Mouse (Mus musculus): Measurements from ENCODE around the gene Kbtbd13. TPM values are rescaled to one million over a fixed set of nuclear protein-coding genes. Genes with fewer than 3 reads are reported as not detected.

Gene Kbtbd13
- polyA plus RNA-seq (2014; fragmentation: Nextera tagmentation; extraction: Ambion mirVana): 0.16 and 0.36 TPM in 2 replicates

DNA sequence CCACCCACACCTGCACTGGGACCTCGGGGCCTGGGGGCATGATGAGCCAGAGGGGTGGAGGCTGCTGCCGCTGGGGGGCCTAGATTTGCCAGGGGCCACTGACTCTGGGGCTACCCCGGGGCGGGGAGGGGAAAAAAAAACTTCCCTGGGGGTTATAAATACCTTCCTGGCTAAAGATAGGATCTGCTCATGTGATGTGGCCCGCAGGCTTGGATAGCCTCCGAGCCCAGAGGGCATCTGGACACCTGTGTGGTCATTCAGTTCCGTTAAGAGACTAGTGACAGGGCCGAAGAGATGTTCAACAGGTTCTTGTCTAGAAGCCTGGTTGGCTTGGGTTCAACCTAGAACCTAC is at the start of gene Kbtbd13:
Gene Kbtbd13, minus strand, starts transcription at position 40 of the 352 bp plus-strand sequence.
- Histone ChIP-seq H3K4me2 (peak within 1 kb of the TSS; percentile 38), H3K36me3 (ENCODE audit: control insufficient read depth, insufficient read depth, low read length) (no peaks in the 10 kb centered on the region), H3K9me3 (ENCODE audit: control insufficient read depth, low read length) (no peaks in the 10 kb centered on the region), H3K9ac (ENCODE audit: low read length) (peak within 1 kb of the TSS; percentile 14), H3K27me3 (ENCODE audit: control insufficient read depth, insufficient read depth, low read length) (peaks cover 28% of the 10 kb centered on the region), H3K27ac (ENCODE audit: low read depth, low read length) (no peak within 1 kb of the TSS), H3K4me1 (ENCODE audit: control insufficient read depth, insufficient read depth, low read length) (no peaks in the 10 kb centered on the region; the same call in 1 of the 2 replicates), H3K4me3 (ENCODE audit: low read depth, low read length) (peak within 1 kb of the TSS; percentile 24)
- ATAC-seq (ENCODE audit: low FRiP score) (no peak), DNase-seq (ENCODE audit: low spot score, missing footprints) (no peak)
- whole genome bisulfite sequencing: 47% methylated on average over 8 of the region's 8 CpGs

DNA sequence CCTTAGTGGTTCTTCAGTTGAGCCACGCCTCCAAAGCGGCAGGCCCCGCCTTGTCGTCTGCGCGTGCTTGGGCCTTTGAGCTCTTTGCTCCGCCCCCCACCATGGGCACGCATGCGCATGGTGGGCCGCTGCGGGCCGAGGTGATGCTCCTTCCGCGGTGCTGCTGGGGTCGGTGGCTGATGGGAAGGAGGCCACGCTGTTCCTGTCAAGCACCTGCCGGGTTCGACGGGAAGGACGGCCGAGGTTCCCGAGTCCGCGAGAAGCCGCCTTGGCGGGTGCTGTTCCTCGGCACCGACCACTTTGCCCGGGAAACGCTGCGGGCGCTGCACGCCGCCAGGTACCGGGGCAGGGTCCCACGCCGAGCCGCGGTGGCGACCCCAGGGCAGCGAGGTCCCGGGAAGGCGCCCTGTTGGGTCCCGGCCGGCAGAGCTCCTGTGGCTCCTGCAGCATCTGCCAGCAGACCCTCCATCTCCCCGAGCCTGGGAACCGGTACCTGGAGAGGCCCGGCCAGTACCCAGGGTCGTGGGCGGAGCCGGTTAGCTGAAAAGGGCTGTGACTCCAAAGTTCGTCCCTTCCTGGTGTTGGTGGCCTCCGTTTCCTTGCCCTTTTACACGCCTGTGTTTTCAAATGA is 44.3 kb upstream of the Kbtbd13 start, which contains the start of gene Mtfmt:
Gene Mtfmt, plus strand, starts transcription at position 112 of the 631 bp plus-strand sequence.
- H3K27ac ChIP-seq (ENCODE audit: low read depth, low read length): no peak within 1 kb of the TSS
- peak within 1 kb of the TSS; percentile 81 for H3K9ac ChIP-seq (ENCODE audit: low read length)
- peak within 1 kb of the TSS; percentile 74 for H3K4me2 ChIP-seq
- peak; percentile 92 for ATAC-seq (ENCODE audit: low FRiP score)
- H3K9me3 ChIP-seq (ENCODE audit: control insufficient read depth, low read length): no peaks in the 10 kb centered on the region
- no peaks in the 10 kb centered on the region for H3K36me3 ChIP-seq (ENCODE audit: control insufficient read depth, insufficient read depth, low read length)
- peak; percentile 100 for DNase-seq (ENCODE audit: low spot score, missing footprints)
- peak within 1 kb of the TSS; percentile 88 for H3K4me3 ChIP-seq (ENCODE audit: low read depth, low read length)
- H3K27me3 ChIP-seq (ENCODE audit: control insufficient read depth, insufficient read depth, low read length): no peaks in the 10 kb centered on the region
- WGBS: under 1% methylated on average over 54 of the region's 54 CpGs
- H3K4me1 ChIP-seq (ENCODE audit: control insufficient read depth, insufficient read depth, low read length): peaks cover 7% of the 10 kb centered on the region

DNA sequence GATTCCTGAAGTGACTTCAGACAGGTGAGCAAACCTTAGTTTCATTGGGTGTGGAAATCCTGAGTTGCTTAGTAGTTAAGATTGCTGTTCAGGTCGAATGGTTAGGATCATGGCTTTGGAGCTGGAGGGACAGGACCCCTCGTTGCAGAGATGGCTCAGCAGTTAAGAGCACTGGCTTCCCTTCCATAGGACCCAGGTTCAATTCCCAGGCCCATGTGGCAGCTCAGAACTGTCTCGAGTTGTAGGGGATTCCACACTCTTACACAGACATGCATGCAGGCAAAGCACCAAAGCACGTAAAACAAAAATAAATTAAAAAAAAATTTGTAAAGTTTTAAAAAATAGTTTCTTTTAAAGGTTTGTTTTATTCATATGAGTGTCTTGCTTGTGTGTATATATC is 43.8 kb upstream of the Kbtbd13 start:
- H3K9ac ChIP-seq (ENCODE audit: low read length): no peak overlapping the region
- H3K4me3 ChIP-seq (ENCODE audit: low read depth, low read length): 0 out of 2 replicates have a peak overlapping the region, but pooled peaks have one; percentile 88
- DNase-seq (ENCODE audit: low spot score, missing footprints): no peak
- no peak overlapping the region for H3K27ac ChIP-seq (ENCODE audit: low read depth, low read length)
- 73% methylated on average over 4 of the region's 4 CpGs for WGBS
- no peak overlapping the region for H3K4me2 ChIP-seq
- no peaks in the 10 kb centered on the region for H3K27me3 ChIP-seq (ENCODE audit: control insufficient read depth, insufficient read depth, low read length)
- H3K9me3 ChIP-seq (ENCODE audit: control insufficient read depth, low read length): no peaks in the 10 kb centered on the region
- no peaks in the 10 kb centered on the region for H3K36me3 ChIP-seq (ENCODE audit: control insufficient read depth, insufficient read depth, low read length)
- peak; percentile 55; the same call in 1 of the 2 replicates for ATAC-seq (ENCODE audit: low FRiP score)
- H3K4me1 ChIP-seq (ENCODE audit: control insufficient read depth, insufficient read depth, low read length): peaks cover 7% of the 10 kb centered on the region

DNA sequence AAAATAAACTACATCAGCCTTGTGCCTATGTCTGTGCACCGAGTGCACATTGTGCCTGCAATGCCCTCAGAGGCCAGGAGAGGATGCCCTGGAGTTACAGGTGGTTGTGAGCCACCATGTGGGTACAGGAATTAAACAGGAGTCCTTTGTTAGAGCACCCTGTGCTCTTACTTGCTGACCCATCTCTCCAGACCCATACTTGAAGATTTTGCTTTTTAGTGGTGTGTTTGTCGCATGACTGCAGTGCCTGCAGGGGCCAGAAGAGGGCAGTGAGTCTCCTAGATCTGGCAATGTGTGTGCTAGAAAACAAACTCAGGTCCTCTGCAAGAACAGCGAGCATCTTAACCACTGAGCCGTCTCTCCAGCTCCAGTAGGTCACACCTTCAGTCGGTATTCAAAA is 42.7 kb upstream of the Kbtbd13 start:
- Histone ChIP-seq H3K27ac (ENCODE audit: low read depth, low read length) (no peak overlapping the region), H3K4me2 (no peak overlapping the region), H3K27me3 (ENCODE audit: control insufficient read depth, insufficient read depth, low read length) (no peaks in the 10 kb centered on the region), H3K4me3 (ENCODE audit: low read depth, low read length) (no peak overlapping the region), H3K9me3 (ENCODE audit: control insufficient read depth, low read length) (no peaks in the 10 kb centered on the region), H3K4me1 (ENCODE audit: control insufficient read depth, insufficient read depth, low read length) (peaks cover 7% of the 10 kb centered on the region), H3K9ac (ENCODE audit: low read length) (no peak overlapping the region), H3K36me3 (ENCODE audit: control insufficient read depth, insufficient read depth, low read length) (no peaks in the 10 kb centered on the region)
- DNase-seq (ENCODE audit: low spot score, missing footprints): peak; percentile 91
- 64% methylated on average over 5 of the region's 5 CpGs for WGBS
- no peak for ATAC-seq (ENCODE audit: low FRiP score)

GRCm38 (mm10) chr9:65432236-65432635 is 40.8 kb upstream of the Kbtbd13 start:
- no peak overlapping the region for H3K4me2 ChIP-seq
- no peaks in the 10 kb centered on the region for H3K36me3 ChIP-seq (ENCODE audit: control insufficient read depth, insufficient read depth, low read length)
- no peak overlapping the region for H3K27ac ChIP-seq (ENCODE audit: low read depth, low read length)
- no peak overlapping the region for H3K4me3 ChIP-seq (ENCODE audit: low read depth, low read length)
- 3% methylated on average over 3 of the region's 3 CpGs for WGBS
- no peak overlapping the region for H3K9ac ChIP-seq (ENCODE audit: low read length)
- ATAC-seq (ENCODE audit: low FRiP score) (no peak), DNase-seq (ENCODE audit: low spot score, missing footprints) (peak; percentile 98)
- no peaks in the 10 kb centered on the region for H3K27me3 ChIP-seq (ENCODE audit: control insufficient read depth, insufficient read depth, low read length)
- no peaks in the 10 kb centered on the region for H3K9me3 ChIP-seq (ENCODE audit: control insufficient read depth, low read length)
- H3K4me1 ChIP-seq (ENCODE audit: control insufficient read depth, insufficient read depth, low read length): peaks cover 7% of the 10 kb centered on the region

DNA sequence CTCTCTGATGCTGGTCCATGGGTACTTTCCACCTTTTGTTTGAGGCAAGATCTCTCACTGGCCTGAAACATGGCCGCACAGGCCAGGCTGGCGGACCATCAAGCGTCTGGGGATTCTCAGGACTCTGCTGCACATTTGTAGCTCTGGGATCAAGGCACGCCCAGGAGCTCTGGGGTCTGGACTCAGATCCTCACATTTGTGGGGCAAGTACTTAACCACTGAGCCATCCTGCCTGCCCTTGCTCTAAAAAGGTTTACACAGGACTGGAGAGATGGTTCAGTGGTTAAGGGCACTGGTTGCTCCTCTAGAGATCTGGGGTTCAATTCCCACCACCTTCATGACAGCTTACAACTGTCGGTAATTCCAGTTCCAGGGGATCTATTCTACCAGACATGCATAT is 39.5 kb upstream of the Kbtbd13 start:
- no peak overlapping the region for H3K27ac ChIP-seq (ENCODE audit: low read depth, low read length)
- H3K27me3 ChIP-seq (ENCODE audit: control insufficient read depth, insufficient read depth, low read length): no peaks in the 10 kb centered on the region
- H3K9ac ChIP-seq (ENCODE audit: low read length): no peak overlapping the region
- no peaks in the 10 kb centered on the region for H3K9me3 ChIP-seq (ENCODE audit: control insufficient read depth, low read length)
- no peak overlapping the region for H3K4me2 ChIP-seq
- WGBS: 92% methylated on average over 5 of the region's 5 CpGs
- no peaks in the 10 kb centered on the region for H3K36me3 ChIP-seq (ENCODE audit: control insufficient read depth, insufficient read depth, low read length)
- DNase-seq (ENCODE audit: low spot score, missing footprints) (no peak), ATAC-seq (ENCODE audit: low FRiP score) (no peak)
- no peak overlapping the region for H3K4me3 ChIP-seq (ENCODE audit: low read depth, low read length)
- no peaks in the 10 kb centered on the region for H3K4me1 ChIP-seq (ENCODE audit: control insufficient read depth, insufficient read depth, low read length)

- Histone ChIP-seq H3K27me3 (ENCODE audit: control insufficient read depth, insufficient read depth, low read length) (no peaks in the 10 kb centered on the region), H3K9me3 (ENCODE audit: control insufficient read depth, low read length) (no peaks in the 10 kb centered on the region), H3K27ac (ENCODE audit: low read depth, low read length) (no peak overlapping the region), H3K4me2 (no peak overlapping the region), H3K4me3 (ENCODE audit: low read depth, low read length) (no peak overlapping the region), H3K9ac (ENCODE audit: low read length) (no peak overlapping the region), H3K36me3 (ENCODE audit: control insufficient read depth, insufficient read depth, low read length) (no peaks in the 10 kb centered on the region), H3K4me1 (ENCODE audit: control insufficient read depth, insufficient read depth, low read length) (no peaks in the 10 kb centered on the region)
- DNase-seq (ENCODE audit: low spot score, missing footprints) (no peak), ATAC-seq (ENCODE audit: low FRiP score) (no peak)
These were observed 38.9 kb upstream of the Kbtbd13 start for GRCm38 (mm10) chr9:65430401-65430800.

DNA sequence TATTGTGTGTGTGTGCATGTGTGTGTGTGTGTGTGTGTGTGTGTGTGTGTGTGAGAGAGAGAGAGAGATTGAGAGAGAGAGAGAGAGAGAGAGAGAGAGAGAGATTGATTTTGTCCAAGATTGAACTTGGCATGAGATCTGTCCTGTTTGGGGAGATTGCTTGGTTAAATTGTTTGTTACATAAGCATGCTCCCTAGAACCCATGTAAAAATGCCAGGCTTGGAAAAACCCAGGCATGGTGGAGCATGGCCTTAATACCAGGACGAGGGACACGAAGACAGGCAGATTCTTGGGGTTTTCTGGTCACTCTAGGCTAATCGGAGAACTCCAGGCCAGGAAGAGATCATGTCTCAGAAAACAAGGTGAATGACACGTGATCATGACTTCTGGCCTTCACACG is 36.6 kb upstream of the Kbtbd13 start:
- Histone ChIP-seq H3K9me3 (ENCODE audit: control insufficient read depth, low read length) (no peaks in the 10 kb centered on the region), H3K4me1 (ENCODE audit: control insufficient read depth, insufficient read depth, low read length) (no peaks in the 10 kb centered on the region), H3K36me3 (ENCODE audit: control insufficient read depth, insufficient read depth, low read length) (no peaks in the 10 kb centered on the region), H3K9ac (ENCODE audit: low read length) (no peak overlapping the region), H3K27ac (ENCODE audit: low read depth, low read length) (no peak overlapping the region), H3K4me3 (ENCODE audit: low read depth, low read length) (no peak overlapping the region), H3K27me3 (ENCODE audit: control insufficient read depth, insufficient read depth, low read length) (no peaks in the 10 kb centered on the region), H3K4me2 (no peak overlapping the region)
- WGBS: 91% methylated on average over 5 of the region's 5 CpGs
- no peak for DNase-seq (ENCODE audit: low spot score, missing footprints)
- ATAC-seq (ENCODE audit: low FRiP score): no peak

GRCm38 (mm10) chr9:65427511-65427910 is 36.1 kb upstream of the Kbtbd13 start:
- 77% methylated on average over 2 of the region's 2 CpGs for WGBS
- Histone ChIP-seq H3K27me3 (ENCODE audit: control insufficient read depth, insufficient read depth, low read length) (no peaks in the 10 kb centered on the region), H3K4me2 (no peak overlapping the region), H3K9me3 (ENCODE audit: control insufficient read depth, low read length) (no peaks in the 10 kb centered on the region), H3K9ac (ENCODE audit: low read length) (no peak overlapping the region), H3K27ac (ENCODE audit: low read depth, low read length) (no peak overlapping the region), H3K4me3 (ENCODE audit: low read depth, low read length) (no peak overlapping the region), H3K36me3 (ENCODE audit: control insufficient read depth, insufficient read depth, low read length) (no peaks in the 10 kb centered on the region), H3K4me1 (ENCODE audit: control insufficient read depth, insufficient read depth, low read length) (no peaks in the 10 kb centered on the region)
- no peak for DNase-seq (ENCODE audit: low spot score, missing footprints)
- no peak for ATAC-seq (ENCODE audit: low FRiP score)
